12 mouse cellular contexts compared by ENCODE assay signal in genomic region chr3:146379740-146380466, GRCm38 (mm10). TPM values are rescaled to one million over a fixed set of nuclear protein-coding genes. Genes with fewer than 3 reads are reported as not detected.
DNase-seq lines count a peak whose midpoint lies in the region; ATAC-seq lines count a peak whose summit lies in the region.
"Had no signal": no experiment of that assay in that cellular context is flagged by ENCODE, and none has a peak within 500 bp of the region (broad histone marks: within the 10 kb centered on the region; RNA-seq: fewer than 3 reads in every experiment).

No protein-coding gene starts in this region.

- DNase-seq in lung, postnatal 4 days, result no peak
- DNase-seq in embryonic facial prominence, embryonic 10.5 days (ENCODE audit: low spot score), result peak; percentile 14
- DNase-seq in retina, embryonic 14.5 days (ENCODE audit: low spot score), result peak; percentile 92
- DNase-seq in kidney, adult 9 months, result no peak
- DNase-seq in gastrocnemius, postnatal 25 days, result no peak
- DNase-seq: adrenal gland, adult 2 months; cerebellum, adult 11 months; kidney, postnatal 10 days had no signal

- ATAC-seq in lung, embryonic 15.5 days (ENCODE audit: borderline replicate concordance, extremely low read depth, low FRiP score, low TSS enrichment), result peak; percentile 31; the same call in 1 of the 2 replicates
- peak; percentile 72 for ATAC-seq in hindbrain, embryonic 13.5 days (ENCODE audit: low FRiP score)
- ATAC-seq in CD4-positive, CD25-positive, alpha-beta regulatory T cell, adult 4 months, result no peak

- no peak overlapping the region for H3K4me2 ChIP-seq in lung, embryonic 15.5 days
- H3K4me2 ChIP-seq in hindbrain, embryonic 13.5 days, result no peak overlapping the region
- H3K4me2 ChIP-seq: heart, embryonic 13.5 days had no signal

- H3K27me3 ChIP-seq in lung, embryonic 15.5 days, result no peaks in the 10 kb centered on the region
- peaks cover 41% of the 10 kb centered on the region for H3K27me3 ChIP-seq in embryonic facial prominence, embryonic 10.5 days (replicated peaks; ENCODE audit: low read depth, poor library complexity, severe bottlenecking)
- H3K27me3 ChIP-seq in hindbrain, embryonic 13.5 days, result peaks cover 48% of the 10 kb centered on the region
- H3K27me3 ChIP-seq: heart, embryonic 13.5 days had no signal

- H3K9me3 ChIP-seq in lung, embryonic 15.5 days, result no peaks in the 10 kb centered on the region
- 0 out of 2 replicates have a peak, but pooled peaks cover 3% of the 10 kb centered on the region for H3K9me3 ChIP-seq in embryonic facial prominence, embryonic 10.5 days
- H3K9me3 ChIP-seq in hindbrain, embryonic 13.5 days, result peaks cover 5% of the 10 kb centered on the region; the same call in 1 of the 2 replicates

- H3K9ac ChIP-seq in lung, embryonic 15.5 days, result no peak overlapping the region
- H3K9ac ChIP-seq in hindbrain, embryonic 13.5 days, result no peak overlapping the region
- H3K9ac ChIP-seq: heart, embryonic 13.5 days had no signal

- H3K36me3 ChIP-seq in lung, embryonic 15.5 days, result no peaks in the 10 kb centered on the region
- H3K36me3 ChIP-seq in embryonic facial prominence, embryonic 10.5 days (replicated peaks), result no peaks in the 10 kb centered on the region
- no peaks in the 10 kb centered on the region for H3K36me3 ChIP-seq in hindbrain, embryonic 13.5 days
- H3K36me3 ChIP-seq: heart, embryonic 13.5 days had no signal

- no peak overlapping the region for H3K4me3 ChIP-seq in lung, embryonic 15.5 days
- no peak overlapping the region for H3K4me3 ChIP-seq in embryonic facial prominence, embryonic 10.5 days
- H3K4me3 ChIP-seq in hindbrain, embryonic 13.5 days, result no peak overlapping the region
- H3K4me3 ChIP-seq: heart, embryonic 13.5 days had no signal

- H3K27ac ChIP-seq in lung, embryonic 15.5 days, result no peak overlapping the region
- H3K27ac ChIP-seq in embryonic facial prominence, embryonic 10.5 days (replicated peaks), result peak overlapping the region; percentile 14; the same call in 1 of the 2 replicates
- peak overlapping the region; percentile 35; the same call in 1 of the 2 replicates for H3K27ac ChIP-seq in hindbrain, embryonic 13.5 days
- H3K27ac ChIP-seq: heart, embryonic 13.5 days had no signal

- WGBS in lung, embryonic 15.5 days, result 35% methylated on average over 9 of the region's 9 CpGs
- WGBS in embryonic facial prominence, embryonic 10.5 days, result 48% methylated on average over 9 of the region's 9 CpGs
- WGBS in hindbrain, embryonic 13.5 days, result 9% methylated on average over 9 of the region's 9 CpGs

- H3K4me1 ChIP-seq in lung, embryonic 15.5 days, result no peaks in the 10 kb centered on the region
- H3K4me1 ChIP-seq in embryonic facial prominence, embryonic 10.5 days, result peaks cover 18% of the 10 kb centered on the region
- peaks cover 10% of the 10 kb centered on the region for H3K4me1 ChIP-seq in hindbrain, embryonic 13.5 days (replicated peaks)

RNA-seq across cellular contexts. Expression of gene Ssx2ip, which starts 24.5 kb away (rescaled TPM):
- polyA plus RNA-seq in lung, embryonic 15.5 days (2015; fragmentation: Nextera tagmentation; extraction: Ambion mirVana), result 31.4 and 33.5 TPM in 2 replicates
- 28.0 and 30.5 TPM in 2 replicates for polyA plus RNA-seq in embryonic facial prominence, embryonic 10.5 days (2016; fragmentation: Nextera tagmentation; extraction: Ambion mirVana)
- polyA plus RNA-seq in hindbrain, embryonic 13.5 days (2015; fragmentation: Nextera tagmentation; extraction: Ambion mirVana), result 13.3 and 14.4 TPM in 2 replicates
- polyA plus RNA-seq in CD4-positive, CD25-positive, alpha-beta regulatory T cell, adult 4 months (2017; shearing (Covaris generic)), result 1 to 10 TPM in 1 of 2 experiments, under 1 TPM in 1; 0.62 to 1.1 TPM
- total RNA-seq in gastrocnemius, postnatal 25 days (2021), result 10 to 100 TPM; 23.5 to 27.0 TPM

Comparison
In these comparisons a context has a peak if more than half of its experiments do, and no peak if none do; other contexts are left out.
1. DNase-seq: peak in embryonic facial prominence, embryonic 10.5 days (single experiment) and retina, embryonic 14.5 days (single experiment); none in lung, postnatal 4 days (0 of 2), kidney, adult 9 months (single experiment) and gastrocnemius, postnatal 25 days (single experiment).